10 mouse cellular contexts compared by ENCODE assay signal in the genomic region with DNA sequence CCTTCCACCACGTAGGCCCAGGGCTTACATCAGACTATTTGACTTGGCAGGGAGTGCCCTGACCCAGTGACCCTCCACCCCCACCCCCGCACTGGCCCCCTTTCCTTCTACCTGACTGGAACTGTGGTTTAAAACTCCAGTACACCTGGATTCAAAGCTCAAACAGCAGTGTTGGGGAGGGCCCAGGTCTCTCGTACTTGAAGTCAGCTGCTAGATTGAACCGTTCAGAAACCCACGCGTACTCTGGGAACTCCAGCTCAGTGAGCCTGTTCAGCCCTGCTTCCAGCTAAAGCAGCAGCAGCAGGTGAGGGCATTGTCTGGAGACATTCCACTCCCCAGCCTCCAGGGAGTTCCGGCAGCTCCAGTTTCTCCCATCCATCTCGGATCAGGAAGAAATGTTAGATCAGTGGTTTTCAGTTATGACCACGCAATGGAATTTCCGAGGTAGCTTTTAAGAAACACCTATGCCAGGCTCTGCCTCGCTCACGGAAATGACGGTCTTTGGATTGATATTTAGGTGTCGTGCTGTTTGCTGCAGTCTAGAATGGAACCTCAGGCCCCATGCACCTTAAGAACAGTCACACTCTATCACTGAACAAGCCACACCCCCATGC. TPM values are rescaled to one million over a fixed set of nuclear protein-coding genes. Genes with fewer than 3 reads are reported as not detected.
DNase-seq lines count a peak whose midpoint lies in the region; ATAC-seq and TF ChIP-seq lines count a peak whose summit lies in the region.
"Had no signal": no experiment of that assay in that cellular context is flagged by ENCODE, and none has a peak within 500 bp of the region (broad histone marks: within the 10 kb centered on the region; RNA-seq: fewer than 3 reads in every experiment).

No protein-coding gene starts in this region.

- no peaks in the 10 kb centered on the region for H3K36me3 ChIP-seq in forebrain, embryonic 10.5 days (replicated peaks)
- H3K36me3 ChIP-seq in forebrain, embryonic 13.5 days (ENCODE audit: poor library complexity, severe bottlenecking): no peaks in the 10 kb centered on the region
- H3K36me3 ChIP-seq in lung, postnatal 0 days (ENCODE audit: insufficient read depth, low read length): no peaks in the 10 kb centered on the region
- H3K36me3 ChIP-seq in intestine, embryonic 15.5 days: no peaks in the 10 kb centered on the region
- H3K36me3 ChIP-seq in stomach, embryonic 14.5 days (ENCODE audit: control insufficient read depth, insufficient read depth, low read length): no peaks in the 10 kb centered on the region
- H3K36me3 ChIP-seq in hindbrain, embryonic 12.5 days: no peaks in the 10 kb centered on the region
- H3K36me3 ChIP-seq: midbrain, embryonic 10.5 days had no signal

- no peaks in the 10 kb centered on the region for H3K27me3 ChIP-seq in forebrain, embryonic 10.5 days (ENCODE audit: poor library complexity, severe bottlenecking)
- H3K27me3 ChIP-seq in forebrain, embryonic 13.5 days: no peaks in the 10 kb centered on the region
- no peaks in the 10 kb centered on the region for H3K27me3 ChIP-seq in lung, postnatal 0 days (replicated peaks; ENCODE audit: insufficient read depth, low read length)
- H3K27me3 ChIP-seq in intestine, embryonic 15.5 days (replicated peaks): no peaks in the 10 kb centered on the region
- H3K27me3 ChIP-seq in stomach, embryonic 14.5 days (ENCODE audit: control insufficient read depth, insufficient read depth, low read length): no peaks in the 10 kb centered on the region
- no peaks in the 10 kb centered on the region for H3K27me3 ChIP-seq in hindbrain, embryonic 12.5 days

- H3K4me1 ChIP-seq in forebrain, embryonic 10.5 days: peaks cover 35% of the 10 kb centered on the region
- 0 out of 2 replicates have a peak, but pooled peaks cover under 1% of the 10 kb centered on the region for H3K4me1 ChIP-seq in forebrain, embryonic 13.5 days
- peaks cover 9% of the 10 kb centered on the region; the same call in 1 of the 2 replicates for H3K4me1 ChIP-seq in lung, postnatal 0 days (ENCODE audit: insufficient read depth, low read depth, low read length)
- peaks cover 13% of the 10 kb centered on the region; the same call in 1 of the 2 replicates for H3K4me1 ChIP-seq in intestine, embryonic 15.5 days (replicated peaks)
- H3K4me1 ChIP-seq in stomach, embryonic 14.5 days (ENCODE audit: control insufficient read depth, insufficient read depth, low read length): peaks cover 3% of the 10 kb centered on the region; the same call in 1 of the 2 replicates
- H3K4me1 ChIP-seq in hindbrain, embryonic 12.5 days: peaks cover 7% of the 10 kb centered on the region

- DNase-seq in forebrain, embryonic 10.5 days (ENCODE audit: extremely low spot score, low spot score): no peak
- peak; percentile 37 for DNase-seq in lung, postnatal 0 days (ENCODE audit: low spot score)
- no peak for DNase-seq in lung, postnatal 10 days
- DNase-seq in cerebellum, adult 9-11 months: no peak
- DNase-seq: adrenal gland, adult 2 months had no signal

- WGBS in forebrain, embryonic 10.5 days: 60% methylated on average over 14 of the region's 14 CpGs
- WGBS in forebrain, embryonic 13.5 days: 55% methylated on average over 14 of the region's 14 CpGs
- 41% methylated on average over 14 of the region's 14 CpGs for WGBS in lung, postnatal 0 days
- WGBS in intestine, embryonic 15.5 days: 42% methylated on average over 14 of the region's 14 CpGs
- 39% methylated on average over 14 of the region's 14 CpGs for WGBS in stomach, embryonic 14.5 days
- WGBS in hindbrain, embryonic 12.5 days: 55% methylated on average over 14 of the region's 14 CpGs

- H3K9me3 ChIP-seq in forebrain, embryonic 10.5 days: no peaks in the 10 kb centered on the region
- H3K9me3 ChIP-seq in forebrain, embryonic 13.5 days (replicated peaks): no peaks in the 10 kb centered on the region
- no peaks in the 10 kb centered on the region for H3K9me3 ChIP-seq in lung, postnatal 0 days (ENCODE audit: low read length)
- H3K9me3 ChIP-seq in intestine, embryonic 15.5 days: no peaks in the 10 kb centered on the region
- H3K9me3 ChIP-seq in stomach, embryonic 14.5 days (ENCODE audit: control insufficient read depth, low read depth, low read length): no peaks in the 10 kb centered on the region
- H3K9me3 ChIP-seq in hindbrain, embryonic 12.5 days (replicated peaks): no peaks in the 10 kb centered on the region
- H3K9me3 ChIP-seq: midbrain, embryonic 10.5 days had no signal

- no peak for TF ChIP-seq EP300 in lung, postnatal 0 days (IDR thresholded peaks at IDR 0.05)

- peak overlapping the region; percentile 36; the same call in 1 of the 2 replicates for H3K27ac ChIP-seq in forebrain, embryonic 10.5 days
- no peak overlapping the region for H3K27ac ChIP-seq in forebrain, embryonic 13.5 days
- peak overlapping the region; percentile 73 for H3K27ac ChIP-seq in lung, postnatal 0 days (ENCODE audit: low read length)
- peak overlapping the region; percentile 79 for H3K27ac ChIP-seq in intestine, embryonic 15.5 days
- peak overlapping the region; percentile 83 for H3K27ac ChIP-seq in stomach, embryonic 14.5 days (ENCODE audit: low read length)
- H3K27ac ChIP-seq in hindbrain, embryonic 12.5 days: no peak overlapping the region
- H3K27ac ChIP-seq: midbrain, embryonic 10.5 days had no signal

- TF ChIP-seq CTCF in lung, postnatal 0 days (IDR thresholded peaks at IDR 0.05): no peak

- no peak overlapping the region for H3K4me3 ChIP-seq in forebrain, embryonic 10.5 days
- no peak overlapping the region for H3K4me3 ChIP-seq in forebrain, embryonic 13.5 days
- no peak overlapping the region for H3K4me3 ChIP-seq in lung, postnatal 0 days (ENCODE audit: low read depth, low read length)
- H3K4me3 ChIP-seq in intestine, embryonic 15.5 days (replicated peaks): no peak overlapping the region
- H3K4me3 ChIP-seq in stomach, embryonic 14.5 days (ENCODE audit: low read depth, low read length): no peak overlapping the region
- no peak overlapping the region for H3K4me3 ChIP-seq in hindbrain, embryonic 12.5 days
- H3K4me3 ChIP-seq: midbrain, embryonic 10.5 days had no signal

- no peak overlapping the region for H3K9ac ChIP-seq in forebrain, embryonic 13.5 days
- H3K9ac ChIP-seq in lung, postnatal 0 days (replicated peaks; ENCODE audit: low read depth): no peak overlapping the region
- 0 out of 2 replicates have a peak overlapping the region, but pooled peaks have one; percentile 15 for H3K9ac ChIP-seq in intestine, embryonic 15.5 days
- no peak overlapping the region for H3K9ac ChIP-seq in stomach, embryonic 14.5 days (replicated peaks; ENCODE audit: low read depth, low read length)
- H3K9ac ChIP-seq in hindbrain, embryonic 12.5 days: no peak overlapping the region

- ATAC-seq in forebrain, embryonic 13.5 days: no peak
- ATAC-seq in lung, postnatal 0 days: peak; percentile 14; the same call in 1 of the 2 replicates
- peak; percentile 74 for ATAC-seq in intestine, embryonic 15.5 days
- ATAC-seq in stomach, embryonic 14.5 days (ENCODE audit: insufficient number of reproducible peaks, insufficient read depth, low FRiP score, low read depth): peak; percentile 65
- ATAC-seq in hindbrain, embryonic 12.5 days (ENCODE audit: low FRiP score): no peak

- H3K4me2 ChIP-seq in forebrain, embryonic 13.5 days: no peak overlapping the region
- no peak overlapping the region for H3K4me2 ChIP-seq in lung, postnatal 0 days (replicated peaks; ENCODE audit: low read depth, low read length)
- peak overlapping the region; percentile 28 for H3K4me2 ChIP-seq in intestine, embryonic 15.5 days (replicated peaks)
- peak overlapping the region; percentile 10; the same call in 1 of the 2 replicates for H3K4me2 ChIP-seq in stomach, embryonic 14.5 days (replicated peaks; ENCODE audit: low read depth, low read length)
- H3K4me2 ChIP-seq in hindbrain, embryonic 12.5 days (replicated peaks): no peak overlapping the region

RNA-seq across cellular contexts. Expression of a gene that starts 31.0 kb away (rescaled TPM):
- polyA plus RNA-seq in forebrain, embryonic 10.5 days (2016; fragmentation: Nextera tagmentation; extraction: Ambion mirVana): 9.1 and 15.8 TPM in 2 replicates
- 206 and 221 TPM in 2 replicates for polyA plus RNA-seq in forebrain, embryonic 13.5 days (2015; fragmentation: Nextera tagmentation; extraction: Ambion mirVana)
- polyA plus RNA-seq in lung, postnatal 0 days (2015; fragmentation: Nextera tagmentation; extraction: Ambion mirVana): 0.04 and 0.08 TPM in 2 replicates
- 13.9 and 14.5 TPM in 2 replicates for polyA plus RNA-seq in intestine, embryonic 15.5 days (2015; fragmentation: Nextera tagmentation; extraction: Ambion mirVana)
- 16.0 and 18.7 TPM in 2 replicates for polyA plus RNA-seq in stomach, embryonic 14.5 days (2014; fragmentation: Nextera tagmentation; extraction: Ambion mirVana)
- 578 and 632 TPM in 2 replicates for polyA plus RNA-seq in hindbrain, embryonic 12.5 days (2016; fragmentation: Nextera tagmentation; extraction: Ambion mirVana)

RNA-seq across cellular contexts. Expression of a gene that starts 31.5 kb away (rescaled TPM):
- polyA plus RNA-seq in forebrain, embryonic 10.5 days (2016; fragmentation: Nextera tagmentation; extraction: Ambion mirVana): 70.5 and 71.1 TPM in 2 replicates
- polyA plus RNA-seq in forebrain, embryonic 13.5 days (2015; fragmentation: Nextera tagmentation; extraction: Ambion mirVana): 68.8 and 83.9 TPM in 2 replicates
- 45.3 and 45.5 TPM in 2 replicates for polyA plus RNA-seq in lung, postnatal 0 days (2015; fragmentation: Nextera tagmentation; extraction: Ambion mirVana)
- polyA plus RNA-seq in intestine, embryonic 15.5 days (2015; fragmentation: Nextera tagmentation; extraction: Ambion mirVana): 48.4 and 49.1 TPM in 2 replicates
- 84.2 and 106 TPM in 2 replicates for polyA plus RNA-seq in stomach, embryonic 14.5 days (2014; fragmentation: Nextera tagmentation; extraction: Ambion mirVana)
- polyA plus RNA-seq in hindbrain, embryonic 12.5 days (2016; fragmentation: Nextera tagmentation; extraction: Ambion mirVana): 85.3 and 89.1 TPM in 2 replicates

Comparison
In these comparisons a context has a peak if more than half of its experiments do, and no peak if none do; other contexts are left out.
1. H3K27ac ChIP-seq: peak in forebrain, embryonic 10.5 days (single experiment), lung, postnatal 0 days (single experiment), intestine, embryonic 15.5 days (single experiment) and stomach, embryonic 14.5 days (single experiment); none in forebrain, embryonic 13.5 days (single experiment) and hindbrain, embryonic 12.5 days (single experiment).
2. ATAC-seq: peak in lung, postnatal 0 days (single experiment), intestine, embryonic 15.5 days (single experiment) and stomach, embryonic 14.5 days (single experiment); none in forebrain, embryonic 13.5 days (single experiment) and hindbrain, embryonic 12.5 days (single experiment).
3. H3K4me2 ChIP-seq: peak in intestine, embryonic 15.5 days (single experiment) and stomach, embryonic 14.5 days (single experiment); none in forebrain, embryonic 13.5 days (single experiment), lung, postnatal 0 days (single experiment) and hindbrain, embryonic 12.5 days (single experiment).